Mouse (Mus musculus) MEL (cell line): Measurements from ENCODE around the gene Trafd1. TPM values are rescaled to one million over a fixed set of nuclear protein-coding genes. Genes with fewer than 3 reads are reported as not detected.

Experiments used
- DNase-seq: peaks from one replicate; pipeline ENCODE4 v3.0.0; 2011; ENCODE audit warnings: low read depth, low spot score
- H3K27ac ChIP-seq: 2 replicates; pipeline ENCODE4 v1.5.1; 2012; ENCODE audit warnings: low read depth, mild to moderate bottlenecking, control low read depth, low read length, moderate library complexity; ENCODE audit not compliant: control insufficient read depth
- H3K27me3 ChIP-seq, 2 experiments: fragments of 150-350 bp in 1 of 2; sonication (generic) in 1 of 2; 2 replicates each; pipeline ENCODE4 v1.6.1; 2012; ENCODE audit warnings: low read length in 2 of 2, mild to moderate bottlenecking in 2 of 2, improper control_type of control experiment in 1 of 2, moderate library complexity in 1 of 2; ENCODE audit not compliant: insufficient read depth in 2 of 2, control insufficient read depth in 1 of 2
- H3K36me3 ChIP-seq, 2 experiments: 2 replicates each; pipeline ENCODE4 v1.6.1; 2012 to 2014; ENCODE audit warnings: low read length in 2 of 2, improper control_type of control experiment in 1 of 2, inconsistent platforms in 1 of 2, mild to moderate bottlenecking in 1 of 2; ENCODE audit not compliant: insufficient read depth in 2 of 2, control insufficient read depth in 1 of 2
- H3K4me1 ChIP-seq, 2 experiments: fragments of 150-350 bp in 1 of 2; sonication (generic) in 1 of 2; 2 replicates each; pipeline ENCODE4 v1.6.1; 2012; ENCODE audit warnings: low read length in 2 of 2, improper control_type of control experiment in 1 of 2, mild to moderate bottlenecking in 1 of 2; ENCODE audit not compliant: insufficient read depth in 2 of 2, control insufficient read depth in 1 of 2
- H3K4me3 ChIP-seq, 2 experiments: fragments of 150-350 bp in 1 of 2; sonication (generic) in 1 of 2; 2 replicates each; pipeline ENCODE4 v1.5.1; 2012; ENCODE audit warnings: low read depth in 2 of 2, low read length in 2 of 2, mild to moderate bottlenecking in 2 of 2, moderate library complexity in 2 of 2, control low read depth in 1 of 2, improper control_type of control experiment in 1 of 2; ENCODE audit not compliant: control insufficient read depth in 1 of 2, insufficient read depth in 1 of 2
- H3K79me2 ChIP-seq: 2 replicates; pipeline ENCODE4 v1.6.1; 2012; ENCODE audit warnings: mild to moderate bottlenecking, low read length, moderate library complexity; ENCODE audit not compliant: control insufficient read depth, poor library complexity, insufficient read depth
- H3K9ac ChIP-seq: 2 replicates; pipeline ENCODE4 v1.6.1; 2012; ENCODE audit warnings: low read depth, mild to moderate bottlenecking, control low read depth, low read length, moderate library complexity; ENCODE audit not compliant: control insufficient read depth, poor library complexity, severe bottlenecking
- H3K9me3 ChIP-seq: fragments of 150-350 bp; sonication (generic); replicated peaks from 2 replicates; pipeline ENCODE4 v1.6.1; 2012; ENCODE audit warnings: mild to moderate bottlenecking, low read length, improper control_type of control experiment, moderate library complexity; ENCODE audit not compliant: insufficient read depth
- BHLHE40 ChIP-seq: IDR thresholded peaks from 2 replicates; pipeline ENCODE4 v1.6.1; 2012; ENCODE audit warnings: low read depth, mild to moderate bottlenecking, inconsistent platforms, low read length, improper control_type of control experiment, borderline replicate concordance
- CHD2 ChIP-seq: IDR thresholded peaks from 2 replicates; pipeline ENCODE4 v1.6.1; 2011; ENCODE audit warnings: low read length, improper control_type of control experiment
- E2F4 ChIP-seq: IDR thresholded peaks from 2 replicates; pipeline ENCODE4 v1.6.1; 2011; ENCODE audit warnings: low read depth, low read length, improper control_type of control experiment, borderline replicate concordance
- ELF1 ChIP-seq: IDR thresholded peaks from 2 replicates; pipeline ENCODE4 v1.6.1; 2014; ENCODE audit warnings: low read depth, mild to moderate bottlenecking, inconsistent platforms, low read length, improper control_type of control experiment, moderate library complexity
- ETS1 ChIP-seq: IDR thresholded peaks from 2 replicates; pipeline ENCODE4 v1.6.1; 2012; ENCODE audit warnings: low read depth, mild to moderate bottlenecking, inconsistent platforms, low read length, improper control_type of control experiment, moderate library complexity
- GABPA ChIP-seq: IDR thresholded peaks from 2 replicates; pipeline ENCODE4 v1.6.1; 2012; ENCODE audit warnings: low read depth, mild to moderate bottlenecking, inconsistent platforms, low read length, improper control_type of control experiment, moderate library complexity
- JUND ChIP-seq: IDR thresholded peaks from 2 replicates; pipeline ENCODE4 v1.6.1; 2011; ENCODE audit warnings: low read depth, mild to moderate bottlenecking, improper control_type of control experiment, low read length
- KAT2A ChIP-seq: conservative IDR thresholded peaks from 2 replicates; pipeline ENCODE4 v1.6.1; 2012; ENCODE audit warnings: low read depth, low read length, improper control_type of control experiment, inconsistent platforms
- MAFK ChIP-seq: IDR thresholded peaks from 2 replicates; pipeline ENCODE4 v1.6.1; 2011; ENCODE audit warnings: low read depth, mild to moderate bottlenecking, low read length, improper control_type of control experiment, borderline replicate concordance
- MAZ ChIP-seq: IDR thresholded peaks from 2 replicates; pipeline ENCODE4 v1.6.1; 2012; ENCODE audit warnings: low read depth, mild to moderate bottlenecking, inconsistent platforms, low read length, improper control_type of control experiment
- MXI1 ChIP-seq: IDR thresholded peaks from 2 replicates; pipeline ENCODE4 v1.6.1; 2011; ENCODE audit warnings: mild to moderate bottlenecking, low read depth, low read length, improper control_type of control experiment
- MYB ChIP-seq: IDR thresholded peaks from 2 replicates; pipeline ENCODE4 v1.6.1; 2011; ENCODE audit warnings: mild to moderate bottlenecking, low read depth, low read length, improper control_type of control experiment
- NRF1 ChIP-seq: IDR thresholded peaks from 2 replicates; pipeline ENCODE4 v1.6.1; 2014; ENCODE audit warnings: low read depth, mild to moderate bottlenecking, inconsistent platforms, low read length, improper control_type of control experiment, moderate library complexity; ENCODE audit not compliant: poor library complexity, insufficient read depth, severe bottlenecking
- POLR2A ChIP-seq, 2 experiments: IDR thresholded peaks; 2 replicates each; pipeline ENCODE4 v1.6.1; 2011 to 2012; ENCODE audit warnings: low read length in 2 of 2, mild to moderate bottlenecking in 2 of 2, control low read depth in 1 of 2, improper control_type of control experiment in 1 of 2, low read depth in 1 of 2, moderate library complexity in 1 of 2; ENCODE audit not compliant: control insufficient read depth in 1 of 2, insufficient read depth in 1 of 2, poor library complexity in 1 of 2
- RAD21 ChIP-seq: IDR thresholded peaks from 2 replicates; pipeline ENCODE4 v1.6.1; 2011; ENCODE audit warnings: mild to moderate bottlenecking, low read depth, low read length, improper control_type of control experiment
- TAL1 ChIP-seq: IDR thresholded peaks from 2 replicates; pipeline ENCODE4 v1.6.1; 2012; ENCODE audit warnings: mild to moderate bottlenecking, inconsistent platforms, low read length, moderate library complexity, mixed read lengths
- TBP ChIP-seq: IDR thresholded peaks from 2 replicates; pipeline ENCODE4 v1.8.0; 2011; ENCODE audit warnings: low read depth, low read length, improper control_type of control experiment
- TCF12 ChIP-seq: IDR thresholded peaks from 2 replicates; pipeline ENCODE4 v1.6.1; 2014; ENCODE audit warnings: low read depth, mild to moderate bottlenecking, inconsistent platforms, low read length, improper control_type of control experiment, moderate library complexity
- UBTF ChIP-seq: IDR thresholded peaks from 2 replicates; pipeline ENCODE4 v1.6.1; 2012; ENCODE audit warnings: low read depth, mild to moderate bottlenecking, inconsistent platforms, low read length, improper control_type of control experiment, moderate library complexity, borderline replicate concordance; ENCODE audit not compliant: insufficient read depth
- USF2 ChIP-seq, 2 experiments: IDR thresholded peaks; 2 replicates each; pipeline ENCODE4 v1.6.1; 2011 to 2012; ENCODE audit warnings: improper control_type of control experiment in 2 of 2, low read length in 2 of 2, borderline replicate concordance in 1 of 2, inconsistent platforms in 1 of 2, low read depth in 1 of 2, mild to moderate bottlenecking in 1 of 2; ENCODE audit not compliant: insufficient read depth in 1 of 2
- ZC3H11A ChIP-seq: IDR thresholded peaks from 2 replicates; pipeline ENCODE4 v1.6.1; 2012; ENCODE audit warnings: low read depth, mild to moderate bottlenecking, inconsistent platforms, low read length, improper control_type of control experiment
- ZKSCAN1 ChIP-seq: IDR thresholded peaks from 2 replicates; pipeline ENCODE4 v1.6.1; 2012; ENCODE audit warnings: low read depth, mild to moderate bottlenecking, inconsistent platforms, low read length, improper control_type of control experiment, moderate library complexity
- polyA plus RNA-seq, 2 experiments: library from polyadenylated mRNA; stranded (reverse) in 1 of 2; unstranded in 1 of 2; fragments of >175 nt in 1 of 2; fragments of >200 nt in 1 of 2; gene quantifications; 2 replicates each; pipeline versions ENCODE4 v1.2.1 to v1.2.4; 2012; ENCODE audit warnings: low replicate concordance in 2 of 2, low read depth in 1 of 2; ENCODE audit not compliant: insufficient read length in 2 of 2, insufficient read depth in 1 of 2, missing spikeins in 1 of 2
- total RNA-seq: library from RNA; depleted of rRNA; stranded (reverse); fragments of 300-350 nt; gene quantifications from 2 replicates; pipeline ENCODE4 v1.2.3, GENCODE M21; 2012

Gene Trafd1
- total and polyA plus RNA-seq, 3 experiments = 12.9 to 21.4 TPM; not detected in 1

GRCm38 (mm10) chr5:121371712-121372111 lies 13.7 kb downstream of the Trafd1 start:
- H3K4me3 ChIP-seq = no peak overlapping the region
- no peaks in the 10 kb centered on the region for H3K4me1 ChIP-seq
- no peaks in the 10 kb centered on the region for H3K79me2 ChIP-seq
- no peak for DNase-seq
- H3K27ac ChIP-seq = no peak overlapping the region
- no peaks in the 10 kb centered on the region for H3K36me3 ChIP-seq
- no peaks in the 10 kb centered on the region for H3K9me3 ChIP-seq
- no peak overlapping the region for H3K9ac ChIP-seq
- TF ChIP-seq JUND = no peak
- no peak for TF ChIP-seq ZKSCAN1
- no peak for TF ChIP-seq MAZ
- no peak for TF ChIP-seq BHLHE40
- no peak for TF ChIP-seq MAFK
- no peak for TF ChIP-seq MYB
- TF ChIP-seq GABPA = no peak
- no peak for TF ChIP-seq USF2 (IDR thresholded peaks at IDR 0.05; ENCODE audit: borderline replicate concordance in 1 of 2, insufficient read depth in 1 of 2, low read depth in 1 of 2, low read length in 2 of 2)
- TF ChIP-seq TAL1 = no peak
- H3K27me3 ChIP-seq = no peaks in the 10 kb centered on the region

GRCm38 (mm10) chr5:121367255-121367654 lies 18.2 kb downstream of the Trafd1 start:
- no peak for TF ChIP-seq JUND
- no peak for TF ChIP-seq TCF12
- TF ChIP-seq USF2 (IDR thresholded peaks at IDR 0.05; ENCODE audit: borderline replicate concordance in 1 of 2, insufficient read depth in 1 of 2, low read depth in 1 of 2, low read length in 2 of 2) = no peak
- no peak for TF ChIP-seq E2F4
- TF ChIP-seq CHD2 = no peak
- no peak for TF ChIP-seq MXI1
- no peak for TF ChIP-seq TAL1
- TF ChIP-seq NRF1 = no peak
- no peak for TF ChIP-seq KAT2A
- TF ChIP-seq RAD21 = no peak
- no peak for TF ChIP-seq TBP
- TF ChIP-seq UBTF = no peak
- no peak for TF ChIP-seq MAZ
- no peak for TF ChIP-seq ZC3H11A
- TF ChIP-seq ZKSCAN1 = no peak
- TF ChIP-seq BHLHE40 = no peak
- TF ChIP-seq ETS1 = no peak
- no peak for TF ChIP-seq POLR2A (IDR thresholded peaks at IDR 0.05; ENCODE audit: control insufficient read depth in 1 of 2, insufficient read depth in 1 of 2, low read depth in 1 of 2, low read length in 2 of 2, poor library complexity in 1 of 2)
- no peak for TF ChIP-seq GABPA
- TF ChIP-seq ELF1 = no peak
- H3K9me3 ChIP-seq = no peaks in the 10 kb centered on the region
- no peaks in the 10 kb centered on the region for H3K27me3 ChIP-seq
- no peaks in the 10 kb centered on the region for H3K79me2 ChIP-seq
- DNase-seq = no peak
- H3K4me1 ChIP-seq = no peaks in the 10 kb centered on the region
- H3K4me3 ChIP-seq = no peak overlapping the region
- H3K9ac ChIP-seq = no peak overlapping the region
- no peaks in the 10 kb centered on the region for H3K36me3 ChIP-seq
- H3K27ac ChIP-seq = no peak overlapping the region
